Mouse (Mus musculus): Measurements from ENCODE around the gene Topaz1. TPM values are rescaled to one million over a fixed set of nuclear protein-coding genes. Genes with fewer than 3 reads are reported as not detected.
A peak's percentile ranks its signal among the peaks of the same experiment; 100 is the strongest.

Gene Topaz1
- not detected in 2 replicates for total RNA-seq (2017)

GRCm38 (mm10) chr9:122747060-122747459, at the start of gene Topaz1:
Gene Topaz1 (plus strand): TSS chr9:122747346.
- ATAC-seq (replicated peaks in 1 of 2; ENCODE audit: insufficient read depth in 1 of 2, low FRiP score in 2 of 2, low TSS enrichment in 1 of 2, low read depth in 1 of 2, poor library complexity in 2 of 2, severe bottlenecking in 2 of 2) = no peak

DNA sequence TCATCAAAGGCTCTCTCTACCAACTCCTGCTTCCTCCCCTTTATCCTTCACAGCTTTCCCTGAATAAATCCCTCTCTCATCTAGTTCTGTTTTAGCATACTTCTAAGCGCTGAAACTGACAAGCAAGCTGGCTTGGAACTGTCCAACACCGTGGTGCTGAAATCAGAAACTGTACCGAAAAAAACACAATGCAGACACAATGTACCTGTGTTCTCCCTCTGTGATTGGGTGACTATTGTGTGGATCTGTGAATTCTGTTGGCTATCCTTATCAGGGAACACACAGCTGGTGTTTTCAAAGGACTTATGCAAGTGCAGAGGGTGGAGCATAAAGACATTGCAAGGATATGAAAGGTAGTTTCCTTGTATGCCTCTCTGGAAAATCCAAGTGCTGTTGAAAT, 45.3 kb upstream of the Topaz1 start:
- ATAC-seq (replicated peaks in 1 of 2; ENCODE audit: insufficient read depth in 1 of 2, low FRiP score in 2 of 2, low TSS enrichment in 1 of 2, low read depth in 1 of 2, poor library complexity in 2 of 2, severe bottlenecking in 2 of 2) = no peak

DNA sequence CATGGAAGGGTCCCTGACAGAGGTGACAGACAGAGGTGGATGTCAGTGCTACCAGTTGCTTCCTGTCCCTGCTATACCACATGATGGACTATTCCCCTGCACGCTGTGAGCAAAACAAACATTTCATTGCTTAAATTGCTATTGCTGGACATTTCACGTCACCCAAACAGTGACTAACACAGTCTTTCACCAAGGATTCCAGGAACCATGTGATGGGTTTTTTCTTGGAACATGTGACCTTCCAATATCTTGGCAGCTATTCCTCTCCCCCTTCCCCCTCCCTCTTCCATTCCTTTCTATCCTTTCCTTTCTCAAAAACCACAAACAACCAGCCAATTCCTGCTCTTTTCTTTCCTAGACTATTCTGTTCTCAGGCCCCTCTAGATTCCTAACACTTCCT, 33.3 kb upstream of the Topaz1 start:
- ATAC-seq (replicated peaks in 1 of 2; ENCODE audit: insufficient read depth in 1 of 2, low FRiP score in 2 of 2, low TSS enrichment in 1 of 2, low read depth in 1 of 2, poor library complexity in 2 of 2, severe bottlenecking in 2 of 2) = no peak

DNA sequence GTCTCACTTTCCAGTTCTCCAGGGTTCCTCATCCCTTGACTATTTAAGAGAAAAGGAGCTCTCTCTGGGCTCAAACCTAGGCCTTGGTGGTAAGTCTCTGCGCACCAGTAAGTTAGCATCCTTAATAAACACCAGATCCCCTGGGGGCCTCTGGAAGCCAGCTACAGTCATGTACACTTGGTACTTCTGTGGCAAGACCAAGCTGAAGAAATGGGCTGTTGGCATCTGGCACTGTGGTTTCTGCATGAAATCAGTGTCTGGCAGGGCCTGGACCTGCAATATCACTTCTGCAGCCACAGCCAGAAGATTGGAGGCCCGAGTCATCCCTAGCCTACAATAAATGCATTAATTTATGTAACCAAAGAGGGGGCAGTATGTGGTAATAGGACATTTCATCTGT, 32.1 kb upstream of the Topaz1 start:
- no peak for ATAC-seq (replicated peaks in 1 of 2; ENCODE audit: insufficient read depth in 1 of 2, low FRiP score in 2 of 2, low TSS enrichment in 1 of 2, low read depth in 1 of 2, poor library complexity in 2 of 2, severe bottlenecking in 2 of 2)

GRCm38 (mm10) chr9:122716131-122716921, 30.8 kb upstream of the Topaz1 start:
- ATAC-seq (replicated peaks in 1 of 2; ENCODE audit: insufficient read depth in 1 of 2, low FRiP score in 2 of 2, low TSS enrichment in 1 of 2, low read depth in 1 of 2, poor library complexity in 2 of 2, severe bottlenecking in 2 of 2) = no peak

DNA sequence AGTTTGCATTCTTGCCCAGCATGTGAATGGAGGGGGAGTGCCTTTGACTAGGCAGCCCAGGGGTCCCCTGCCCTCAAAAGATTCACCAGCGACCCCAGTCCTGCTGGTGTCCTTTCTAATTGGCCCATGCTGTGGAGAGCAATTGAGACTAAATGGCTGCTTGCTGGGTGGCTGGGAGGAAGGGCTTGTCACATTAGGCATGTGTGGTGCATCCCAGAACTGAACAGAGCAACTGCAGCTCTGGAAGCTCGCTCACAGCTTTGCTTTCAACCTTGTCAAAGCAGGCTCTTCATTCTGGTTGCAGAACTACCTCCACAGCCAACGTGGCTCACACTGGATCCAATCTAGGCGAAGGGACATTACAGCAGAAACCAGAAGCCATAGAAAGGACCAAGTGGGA, 24.9 kb upstream of the Topaz1 start:
- no peak for ATAC-seq (replicated peaks in 1 of 2; ENCODE audit: insufficient read depth in 1 of 2, low FRiP score in 2 of 2, low TSS enrichment in 1 of 2, low read depth in 1 of 2, poor library complexity in 2 of 2, severe bottlenecking in 2 of 2)

DNA sequence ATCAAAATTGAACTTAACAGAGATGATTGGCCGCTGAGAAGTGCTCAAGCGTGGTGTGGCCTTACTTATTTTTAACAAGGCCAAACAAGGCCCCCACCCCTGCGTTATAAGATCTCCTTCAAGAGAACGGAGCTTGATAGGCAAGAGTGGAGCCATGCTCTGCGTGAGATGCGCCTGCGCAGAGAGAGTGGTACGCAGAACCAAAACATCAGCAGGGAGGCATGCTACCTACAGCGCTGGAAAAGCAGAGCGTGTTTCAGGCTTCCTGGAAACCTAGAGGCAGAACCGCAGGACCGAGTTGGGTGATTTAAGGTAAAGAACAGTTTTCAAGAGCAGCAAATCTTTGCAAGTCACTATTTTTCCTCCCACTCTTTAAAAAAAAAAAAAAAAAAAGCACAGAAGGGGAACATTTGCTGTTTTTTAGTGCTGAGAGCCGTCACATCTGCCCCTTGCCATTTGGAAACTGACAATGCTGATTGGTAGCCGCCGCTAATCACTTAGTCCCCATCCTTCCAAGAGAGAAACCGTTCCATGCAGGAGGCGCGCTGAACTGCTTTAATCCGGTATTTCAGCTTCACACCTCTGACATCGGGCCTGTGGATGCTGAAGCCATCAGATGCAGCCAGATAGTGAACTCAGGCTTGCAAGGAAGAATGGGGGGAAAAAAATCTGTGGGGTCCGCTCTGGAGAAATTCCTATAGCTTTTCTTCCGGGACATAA, 21.9 kb upstream of the Topaz1 start:
- no peak for ATAC-seq (replicated peaks in 1 of 2; ENCODE audit: insufficient read depth in 1 of 2, low FRiP score in 2 of 2, low TSS enrichment in 1 of 2, low read depth in 1 of 2, poor library complexity in 2 of 2, severe bottlenecking in 2 of 2)

- ATAC-seq (replicated peaks in 1 of 2; ENCODE audit: insufficient read depth in 1 of 2, low FRiP score in 2 of 2, low TSS enrichment in 1 of 2, low read depth in 1 of 2, poor library complexity in 2 of 2, severe bottlenecking in 2 of 2) = peak; percentile 53 to 65; a peak in 3 of 4 replicates
Observed at GRCm38 (mm10) chr9:122729500-122729899, 17.6 kb upstream of the Topaz1 start.

DNA sequence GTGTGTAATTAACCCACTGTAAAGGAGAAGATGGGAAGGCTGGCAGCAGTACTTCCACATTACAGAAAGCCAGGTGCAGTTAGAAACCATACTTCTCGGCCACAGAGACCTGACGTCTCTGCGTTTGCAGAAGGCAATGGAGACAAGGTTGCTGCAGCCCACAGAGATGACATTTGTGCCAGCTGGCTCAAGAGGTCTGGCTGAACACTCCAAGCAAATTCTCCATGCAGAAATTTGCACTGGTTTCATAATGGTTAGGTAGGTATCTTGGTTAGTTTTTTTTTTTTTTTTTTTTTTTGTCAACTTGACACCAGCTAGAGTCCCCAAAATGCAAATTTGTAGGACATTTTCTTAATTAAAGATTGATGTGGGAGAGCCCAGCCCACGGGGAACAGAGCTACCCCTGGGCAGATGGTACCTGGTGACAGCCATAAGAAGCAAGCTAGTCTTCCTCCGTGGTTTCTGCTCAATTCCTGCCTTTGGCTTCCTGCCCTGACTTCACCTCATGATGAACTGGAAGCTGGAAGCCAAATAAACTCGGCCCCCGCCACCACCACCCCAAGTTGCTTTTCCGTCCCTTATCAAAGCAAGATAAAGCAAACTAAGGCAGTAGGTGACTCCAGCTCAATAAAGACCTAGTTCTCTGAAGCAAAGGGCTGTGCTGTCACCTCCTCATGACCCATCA, 14.9 kb upstream of the Topaz1 start:
- ATAC-seq (replicated peaks in 1 of 2; ENCODE audit: insufficient read depth in 1 of 2, low FRiP score in 2 of 2, low TSS enrichment in 1 of 2, low read depth in 1 of 2, poor library complexity in 2 of 2, severe bottlenecking in 2 of 2) = no peak

DNA sequence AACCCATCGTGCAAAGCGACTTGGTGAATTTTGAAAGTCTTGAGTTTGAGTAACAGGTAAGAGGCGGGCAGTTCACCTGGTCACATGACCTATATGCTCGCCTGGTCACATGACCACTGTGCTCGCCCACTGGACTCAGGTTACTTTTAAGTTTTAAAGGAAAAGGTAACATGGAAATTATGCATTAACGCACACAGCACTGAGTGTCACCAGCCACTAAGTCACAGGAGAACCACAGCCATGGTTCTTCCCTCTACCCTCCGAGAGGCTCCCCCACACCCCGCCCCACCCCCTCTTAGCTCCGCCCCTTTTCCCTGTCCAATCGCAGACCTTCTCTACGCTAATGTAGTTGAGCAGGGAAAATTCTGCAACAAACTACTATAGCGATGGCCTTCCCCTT, 13.9 kb upstream of the Topaz1 start:
- ATAC-seq (replicated peaks in 1 of 2; ENCODE audit: insufficient read depth in 1 of 2, low FRiP score in 2 of 2, low TSS enrichment in 1 of 2, low read depth in 1 of 2, poor library complexity in 2 of 2, severe bottlenecking in 2 of 2) = no peak

GRCm38 (mm10) chr9:122734934-122735333, 12.2 kb upstream of the Topaz1 start:
- ATAC-seq (replicated peaks in 1 of 2; ENCODE audit: insufficient read depth in 1 of 2, low FRiP score in 2 of 2, low TSS enrichment in 1 of 2, low read depth in 1 of 2, poor library complexity in 2 of 2, severe bottlenecking in 2 of 2) = no peak; a peak in 1 of 4 replicates

DNA sequence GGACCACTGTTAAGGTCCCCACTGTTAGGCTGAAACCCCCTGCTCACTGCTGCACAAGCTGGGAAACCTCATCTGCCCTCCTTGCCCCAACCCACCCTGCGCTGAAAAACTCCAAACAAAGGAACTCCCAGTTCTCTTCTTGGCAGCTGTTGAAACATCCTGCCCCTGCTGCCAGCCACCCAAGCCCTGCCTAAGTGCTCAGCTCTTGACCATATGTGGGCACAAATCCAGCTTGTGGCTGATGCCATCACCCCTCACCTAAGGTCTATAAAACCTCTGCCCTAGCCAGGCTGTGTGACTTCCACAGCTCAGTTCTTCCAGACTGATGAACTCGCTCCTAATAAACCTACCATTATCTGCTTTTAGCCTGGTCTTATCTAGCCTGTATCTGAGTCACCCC, 11.1 kb upstream of the Topaz1 start:
- ATAC-seq (replicated peaks in 1 of 2; ENCODE audit: insufficient read depth in 1 of 2, low FRiP score in 2 of 2, low TSS enrichment in 1 of 2, low read depth in 1 of 2, poor library complexity in 2 of 2, severe bottlenecking in 2 of 2) = no peak

DNA sequence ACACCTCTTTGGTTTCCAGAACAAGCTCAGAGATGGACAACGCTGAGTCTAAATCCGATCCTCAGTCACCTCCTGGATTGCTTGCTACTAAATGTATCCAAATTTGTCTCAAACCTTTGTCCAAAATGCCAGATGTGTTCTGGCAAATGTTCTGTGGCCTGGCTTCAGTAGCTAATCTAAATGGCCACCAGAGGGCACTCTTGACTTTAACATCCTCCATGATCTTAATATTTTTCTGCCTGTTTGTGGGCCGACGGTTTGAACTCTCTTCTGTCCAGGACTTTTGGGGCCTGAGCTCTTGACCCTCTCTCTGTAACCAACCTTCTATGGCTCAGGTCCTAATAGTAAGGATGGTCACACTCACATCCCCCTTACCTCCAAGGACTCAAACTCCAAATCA, 10.4 kb upstream of the Topaz1 start:
- peak; percentile 37 to 42; a peak in 2 of 4 replicates for ATAC-seq (replicated peaks in 1 of 2; ENCODE audit: insufficient read depth in 1 of 2, low FRiP score in 2 of 2, low TSS enrichment in 1 of 2, low read depth in 1 of 2, poor library complexity in 2 of 2, severe bottlenecking in 2 of 2)

DNA sequence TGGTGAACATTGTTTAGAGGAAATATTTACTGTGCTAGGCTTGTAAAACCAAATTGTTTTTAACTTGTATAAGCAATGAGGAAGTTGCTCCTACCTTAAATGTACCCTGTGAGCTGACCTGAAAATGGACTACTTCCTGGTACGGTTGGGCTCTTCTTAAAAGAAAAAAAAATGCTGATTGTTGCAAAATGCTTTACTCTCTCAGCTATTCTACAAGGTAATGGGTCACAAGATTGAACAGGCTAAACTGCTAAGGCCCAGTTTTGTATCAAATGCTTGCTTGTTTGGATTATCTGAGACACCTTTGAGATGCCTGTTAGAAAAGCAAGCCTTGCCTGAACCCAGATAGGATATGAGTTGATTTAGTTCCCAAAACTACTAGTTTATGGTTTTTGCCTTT, 1.3 kb upstream of the Topaz1 start:
- no peak for ATAC-seq (replicated peaks in 1 of 2; ENCODE audit: insufficient read depth in 1 of 2, low FRiP score in 2 of 2, low TSS enrichment in 1 of 2, low read depth in 1 of 2, poor library complexity in 2 of 2, severe bottlenecking in 2 of 2)

GRCm38 (mm10) chr9:122757614-122758013, 10.5 kb downstream of the Topaz1 start:
- no peak for ATAC-seq (replicated peaks in 1 of 2; ENCODE audit: insufficient read depth in 1 of 2, low FRiP score in 2 of 2, low TSS enrichment in 1 of 2, low read depth in 1 of 2, poor library complexity in 2 of 2, severe bottlenecking in 2 of 2)

DNA sequence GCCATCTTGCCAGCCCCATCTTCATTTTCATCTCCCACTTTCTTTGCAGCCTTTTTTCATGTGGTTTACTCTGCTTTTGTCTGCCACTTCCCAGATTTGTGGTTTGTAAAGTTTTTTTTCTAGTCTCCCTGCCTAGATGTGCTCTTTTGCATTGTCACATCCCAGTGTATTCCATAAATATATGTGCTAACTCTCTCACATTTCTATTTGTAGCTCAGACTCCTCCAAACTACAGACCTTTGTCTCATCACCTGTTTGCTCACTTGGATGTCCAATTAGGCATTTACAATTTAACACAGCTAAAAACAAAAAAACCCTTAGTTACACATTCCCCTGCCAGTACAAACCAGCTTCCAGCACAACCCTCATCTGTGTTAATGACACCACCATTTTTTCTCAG, 13.0 kb downstream of the Topaz1 start:
- no peak for ATAC-seq (replicated peaks in 1 of 2; ENCODE audit: insufficient read depth in 1 of 2, low FRiP score in 2 of 2, low TSS enrichment in 1 of 2, low read depth in 1 of 2, poor library complexity in 2 of 2, severe bottlenecking in 2 of 2)

- 0 out of 4 replicates have a peak, but pooled peaks of 1 of the 2 experiments have one; percentile 17 for ATAC-seq (replicated peaks in 1 of 2; ENCODE audit: insufficient read depth in 1 of 2, low FRiP score in 2 of 2, low TSS enrichment in 1 of 2, low read depth in 1 of 2, poor library complexity in 2 of 2, severe bottlenecking in 2 of 2)
Observed at GRCm38 (mm10) chr9:122785231-122785630, 38.1 kb downstream of the Topaz1 start.

- no peak for ATAC-seq (replicated peaks in 1 of 2; ENCODE audit: insufficient read depth in 1 of 2, low FRiP score in 2 of 2, low TSS enrichment in 1 of 2, low read depth in 1 of 2, poor library complexity in 2 of 2, severe bottlenecking in 2 of 2)
Observed at GRCm38 (mm10) chr9:122786534-122786933, 39.4 kb downstream of the Topaz1 start.
